Mouse (Mus musculus) splenic B cell, adult 2 months (primary cell): ENCODE results near the gene Spindoc.

Experiments used
- DNase-seq: peaks from one replicate; pipeline ENCODE4 v3.0.0-alpha.2; 2011; ENCODE audit warnings: low read depth, low spot score
- H3K27me3 ChIP-seq: 2 replicates; pipeline ENCODE4 v1.6.1; 2012; ENCODE audit warnings: mild to moderate bottlenecking, low read length, moderate library complexity, mixed read lengths; ENCODE audit not compliant: control insufficient read depth, poor library complexity, insufficient read depth, severe bottlenecking
- H3K36me3 ChIP-seq: 2 replicates; pipeline ENCODE4 v1.6.1; 2012; ENCODE audit warnings: mild to moderate bottlenecking, low read length, moderate library complexity, mixed read lengths; ENCODE audit not compliant: control insufficient read depth, poor library complexity, insufficient read depth, severe bottlenecking

The Spindoc gene

DNA sequence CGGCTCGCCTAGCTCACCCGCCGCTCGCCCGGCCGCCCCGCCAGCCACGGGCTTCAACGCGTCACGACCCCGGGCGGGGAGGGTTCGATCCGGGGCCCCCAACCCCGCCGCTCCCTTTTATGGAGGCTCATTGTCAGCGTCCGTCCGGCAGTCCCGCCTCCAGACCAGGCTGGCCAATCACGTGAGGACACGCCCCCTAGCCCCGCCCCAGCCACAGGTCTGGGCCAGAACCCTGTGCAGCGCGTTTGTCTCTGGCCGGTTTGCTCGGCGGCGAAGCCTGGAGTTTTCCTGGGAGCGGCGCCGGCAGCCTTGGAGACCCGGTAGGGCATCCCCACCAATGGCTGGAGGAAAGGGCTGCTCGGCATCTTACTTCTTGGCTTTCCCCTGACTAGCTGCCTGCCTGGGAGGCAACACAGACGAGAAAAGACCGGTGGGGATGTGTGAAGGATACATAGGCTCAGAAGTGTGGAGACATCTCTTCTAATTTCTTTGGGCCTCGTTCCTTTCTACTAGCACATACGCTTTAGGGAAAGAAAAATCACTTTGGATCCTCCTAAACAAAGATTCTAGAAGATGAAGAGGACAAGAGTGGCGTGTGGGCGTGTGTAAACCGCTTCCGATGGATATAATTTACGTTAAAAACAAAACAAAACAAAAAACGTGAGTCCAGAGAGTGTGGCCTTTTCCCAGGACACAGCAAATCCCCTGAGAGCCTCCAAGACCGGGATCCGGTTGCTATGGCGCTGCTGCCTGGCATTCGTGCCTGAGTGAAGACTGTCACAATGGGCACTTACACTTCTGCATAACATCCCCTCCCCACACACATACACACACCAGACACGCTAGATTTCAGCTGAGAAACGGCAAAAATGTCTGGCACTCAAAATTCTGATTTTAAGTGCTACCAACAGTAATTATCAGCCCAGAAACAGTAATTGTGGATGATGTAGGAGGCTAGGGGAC lies at the start of gene Spindoc:
Gene Spindoc, minus strand, starts transcription at position 92 of the 963 bp plus-strand sequence.
- no peaks in the 10 kb centered on the region for H3K36me3 ChIP-seq
- DNase-seq, result peak; percentile 94
- no peaks in the 10 kb centered on the region for H3K27me3 ChIP-seq

DNA sequence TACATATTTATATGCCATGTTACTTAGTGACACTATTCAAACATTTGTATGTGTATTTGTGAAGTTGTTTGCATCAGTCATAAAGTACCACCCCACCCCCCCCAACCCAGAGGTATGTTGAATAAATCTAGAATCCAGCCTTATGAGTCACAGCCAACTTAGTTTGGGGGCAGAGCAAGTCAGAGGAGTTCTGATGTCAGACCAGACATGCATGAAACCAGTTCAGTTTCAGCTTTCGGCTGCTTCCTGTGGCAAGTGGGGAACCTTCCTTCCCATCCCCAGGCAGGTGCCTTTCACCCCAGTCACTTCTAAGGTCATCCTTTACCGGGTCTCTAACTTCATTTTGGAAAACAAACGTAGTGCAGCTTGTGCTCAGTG lies 42.6 kb upstream of the Spindoc start:
- no peak for DNase-seq
- H3K27me3 ChIP-seq, result no peaks in the 10 kb centered on the region
- H3K36me3 ChIP-seq, result peaks cover 9% of the 10 kb centered on the region; the same call in 1 of the 2 replicates

DNA sequence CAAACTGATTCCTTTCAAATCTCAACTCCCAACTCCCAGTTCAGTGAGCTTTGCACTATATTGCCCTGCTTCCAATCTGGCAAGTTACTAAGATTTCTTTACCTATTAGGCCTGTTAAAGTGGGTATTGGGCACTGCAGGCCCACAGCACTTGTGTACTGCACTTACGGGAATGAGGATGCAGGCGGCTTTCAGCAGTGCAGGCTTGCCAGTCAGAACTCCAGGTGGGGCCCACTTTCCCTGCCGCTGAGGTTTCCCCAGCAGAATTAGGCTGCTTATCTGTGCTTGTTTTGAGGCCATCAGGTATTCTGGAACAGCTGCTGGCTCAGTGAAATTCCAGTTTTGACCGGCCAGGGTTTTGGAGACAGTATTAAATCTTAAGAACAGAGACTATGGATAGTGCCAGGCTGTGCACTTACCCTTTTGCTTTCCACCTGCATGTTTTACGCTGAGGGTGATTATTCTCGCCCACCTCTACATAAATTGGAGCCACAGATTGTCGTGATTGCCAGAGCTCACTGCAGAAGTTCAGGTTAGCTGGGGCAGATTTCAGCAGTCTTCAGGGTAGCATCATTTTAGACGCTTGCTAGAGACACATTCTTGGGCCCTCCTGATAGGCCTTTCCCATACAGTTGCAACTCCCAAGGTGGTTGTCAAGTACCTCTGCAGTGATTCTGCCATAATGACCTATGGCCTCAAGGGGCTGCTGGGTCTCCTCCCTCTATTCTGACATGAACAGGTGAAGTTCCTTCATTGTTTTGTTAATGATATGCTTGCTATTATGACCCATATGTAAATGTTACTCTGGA lies 42.0 kb upstream of the Spindoc start:
- Histone ChIP-seq H3K36me3 (peaks cover 6% of the 10 kb centered on the region; the same call in 1 of the 2 replicates), H3K27me3 (no peaks in the 10 kb centered on the region)
- no peak for DNase-seq

DNA sequence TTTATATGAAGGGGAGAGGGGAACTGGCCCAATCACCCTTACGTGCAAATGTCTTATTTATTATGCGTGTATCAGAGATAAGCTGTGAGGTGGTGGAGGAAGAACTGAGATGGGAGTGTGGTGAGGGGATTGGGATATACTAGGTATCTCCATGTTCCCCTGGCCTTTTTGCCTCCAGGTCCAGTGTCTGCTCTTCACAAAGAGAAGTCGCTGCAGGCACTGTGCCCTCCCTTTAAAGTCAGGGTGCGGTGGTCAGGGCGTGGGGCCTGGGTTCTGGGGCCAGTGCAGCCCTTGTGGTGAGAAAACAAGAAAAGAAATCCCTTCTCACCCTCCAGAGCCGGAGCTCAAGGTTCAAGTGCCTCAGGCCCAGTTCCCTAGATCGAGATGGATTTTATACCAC lies 41.3 kb upstream of the Spindoc start:
- Histone ChIP-seq H3K36me3 (peaks cover 6% of the 10 kb centered on the region; the same call in 1 of the 2 replicates), H3K27me3 (no peaks in the 10 kb centered on the region)
- no peak for DNase-seq

DNA sequence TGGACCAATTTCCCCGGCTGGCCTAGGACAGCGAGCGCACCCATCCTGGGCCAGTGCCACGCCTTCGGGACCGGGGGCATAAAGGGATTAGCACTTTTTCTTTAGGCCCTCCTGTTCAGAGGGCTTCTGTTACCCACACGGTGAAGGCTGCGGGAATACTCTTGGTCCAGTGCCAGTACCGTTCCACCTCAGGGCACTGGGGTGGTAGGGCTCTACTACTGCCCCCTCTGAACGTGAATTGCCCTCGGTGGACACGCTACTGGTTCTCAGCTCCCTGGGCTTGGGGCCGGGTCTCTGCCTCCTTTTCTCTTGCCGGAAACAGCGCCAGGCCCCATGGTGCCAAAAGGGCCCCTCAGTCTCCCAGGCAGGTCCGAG lies 40.8 kb upstream of the Spindoc start:
- Histone ChIP-seq H3K27me3 (no peaks in the 10 kb centered on the region), H3K36me3 (peaks cover 6% of the 10 kb centered on the region; the same call in 1 of the 2 replicates)
- DNase-seq, result no peak

DNA sequence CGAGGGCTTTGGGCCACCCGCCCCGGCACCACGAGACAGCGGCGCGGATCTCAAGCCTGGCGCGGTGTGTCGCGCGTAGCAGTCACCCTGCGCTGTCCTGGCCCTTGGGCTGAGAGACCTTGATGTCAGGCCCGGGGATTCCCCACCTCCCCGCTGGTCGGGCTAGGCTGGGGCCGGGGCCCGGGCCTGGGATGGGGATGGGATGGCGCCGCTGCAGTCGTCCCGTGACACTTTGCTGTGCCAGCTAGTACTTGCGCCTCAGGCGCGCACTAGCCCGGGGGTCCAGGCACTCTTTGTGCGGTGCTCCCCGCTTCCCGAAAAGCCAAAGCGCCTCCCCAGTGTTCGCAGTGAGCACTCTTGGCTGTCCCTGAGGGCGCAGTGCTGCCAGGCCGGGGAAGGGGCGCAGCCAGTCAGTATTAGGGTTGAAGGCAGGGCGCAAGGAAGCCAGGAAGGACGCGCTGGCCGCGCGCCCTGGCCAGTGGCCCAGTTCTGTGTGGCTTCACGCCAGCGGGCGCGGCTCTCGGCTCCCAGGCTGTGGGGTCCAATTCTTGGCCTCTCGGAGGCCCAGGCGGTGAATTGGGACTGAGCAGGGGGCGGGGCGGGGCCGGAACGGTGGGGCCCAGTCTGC lies 40.3 kb upstream of the Spindoc start:
- DNase-seq, result no peak
- Histone ChIP-seq H3K36me3 (0 out of 2 replicates have a peak, but pooled peaks cover 6% of the 10 kb centered on the region), H3K27me3 (no peaks in the 10 kb centered on the region)

DNA sequence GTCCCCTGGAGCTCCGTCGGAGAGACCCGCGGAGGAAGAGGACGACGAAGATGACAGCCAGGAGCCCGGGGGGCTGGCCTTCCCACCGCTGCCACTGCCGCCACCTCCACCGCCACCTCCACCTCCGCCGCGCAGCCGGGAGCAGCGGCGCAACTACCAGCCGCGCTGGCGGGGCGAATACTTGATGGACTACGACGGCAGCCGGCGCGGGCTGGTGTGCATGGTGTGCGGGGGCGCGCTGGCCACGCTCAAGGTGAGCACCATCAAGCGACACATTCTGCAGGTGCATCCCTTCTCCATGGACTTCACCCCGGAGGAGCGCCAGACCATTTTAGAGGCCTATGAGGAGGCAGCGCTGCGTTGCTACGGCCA lies 39.8 kb upstream of the Spindoc start:
- no peak for DNase-seq
- Histone ChIP-seq H3K27me3 (no peaks in the 10 kb centered on the region), H3K36me3 (0 out of 2 replicates have a peak, but pooled peaks cover 6% of the 10 kb centered on the region)

DNA sequence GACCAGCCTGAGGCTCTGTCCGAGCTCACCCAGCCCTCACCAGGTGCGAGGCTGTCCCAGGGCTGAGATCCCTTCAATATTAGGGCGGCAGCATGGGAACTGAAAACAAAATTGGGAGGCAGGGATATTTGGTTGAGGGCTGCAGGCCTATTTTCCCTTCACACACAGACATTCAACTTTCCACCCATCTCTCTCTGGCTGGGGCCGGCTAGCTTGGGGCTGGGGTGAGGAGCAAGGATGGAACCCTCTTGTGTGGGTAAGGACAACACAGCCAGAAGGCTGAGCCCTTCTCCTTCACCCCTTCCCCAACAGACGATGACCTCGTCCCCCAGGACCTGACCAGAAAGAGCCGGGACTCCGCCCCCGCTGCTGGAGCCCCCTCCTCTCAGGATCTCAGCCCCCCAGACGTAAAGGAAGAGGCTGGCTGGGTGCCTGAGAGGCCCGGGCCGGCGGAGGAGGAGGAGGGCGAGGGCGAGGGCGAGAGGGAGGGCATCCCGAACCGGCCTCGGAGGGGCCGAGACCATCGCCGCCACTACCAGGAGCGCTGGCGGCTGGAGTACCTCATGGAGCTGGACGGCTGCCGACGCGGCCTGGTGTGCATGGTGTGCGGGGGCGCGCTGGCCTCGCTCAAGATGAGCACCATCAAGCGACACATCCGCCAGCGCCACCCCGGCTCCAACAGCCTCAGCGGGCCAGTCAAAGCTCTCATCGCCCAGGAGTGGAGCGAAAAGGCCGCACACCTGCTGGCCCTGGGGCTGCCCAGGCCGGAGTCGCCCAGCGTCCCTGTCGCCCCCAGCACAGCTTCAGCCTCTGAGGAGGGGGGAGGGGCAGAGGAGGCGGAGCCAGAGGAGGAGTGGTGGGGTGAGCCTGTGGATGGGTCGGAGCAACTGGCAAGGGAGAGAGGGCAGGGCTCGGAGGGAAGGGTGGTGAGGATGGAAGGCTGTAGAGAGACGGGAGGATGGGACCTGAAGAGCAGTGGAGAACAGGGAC lies 39.1 kb upstream of the Spindoc start:
- no peak for DNase-seq
- Histone ChIP-seq H3K27me3 (no peaks in the 10 kb centered on the region; the same call in 1 of the 2 replicates), H3K36me3 (0 out of 2 replicates have a peak, but pooled peaks cover 6% of the 10 kb centered on the region)

DNA sequence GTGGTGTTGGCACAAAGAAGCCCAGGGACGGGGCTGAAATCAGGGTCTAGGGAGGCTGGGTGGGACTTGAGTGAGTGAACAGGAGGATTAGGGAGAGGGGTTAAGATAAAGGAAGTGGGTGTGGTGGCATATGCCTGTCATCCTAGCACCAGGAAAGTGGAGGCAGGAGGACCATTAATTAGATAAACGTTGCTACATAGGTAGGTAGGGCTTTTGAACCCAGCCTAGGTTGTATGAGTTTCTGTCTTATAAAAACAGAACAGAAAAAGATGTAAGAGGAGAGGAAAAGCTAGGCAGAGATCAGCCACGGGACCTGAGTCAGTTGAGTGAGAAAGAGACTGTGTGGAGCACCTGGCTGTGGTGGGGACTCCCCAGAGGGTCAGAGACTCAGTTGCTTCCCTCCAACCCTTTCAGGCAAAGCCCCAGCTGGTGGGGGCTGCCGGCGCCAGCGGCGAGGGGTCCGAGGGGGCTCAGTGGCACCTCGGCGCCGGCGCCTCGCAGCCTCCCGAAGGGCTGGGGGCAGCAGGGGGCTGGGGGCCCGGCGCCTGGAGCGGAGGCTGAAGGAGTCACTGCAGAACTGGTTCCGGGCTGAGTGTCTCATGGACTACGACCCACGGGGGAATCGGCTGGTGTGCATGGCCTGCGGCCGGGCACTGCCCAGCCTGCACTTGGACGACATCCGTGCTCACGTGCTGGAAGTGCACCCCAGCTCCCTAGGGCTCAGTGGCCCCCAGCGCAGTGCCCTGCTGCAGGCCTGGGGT lies 38.2 kb upstream of the Spindoc start:
- DNase-seq, result no peak
- Histone ChIP-seq H3K36me3 (0 out of 2 replicates have a peak, but pooled peaks cover 3% of the 10 kb centered on the region), H3K27me3 (no peaks in the 10 kb centered on the region; the same call in 1 of the 2 replicates)

DNA sequence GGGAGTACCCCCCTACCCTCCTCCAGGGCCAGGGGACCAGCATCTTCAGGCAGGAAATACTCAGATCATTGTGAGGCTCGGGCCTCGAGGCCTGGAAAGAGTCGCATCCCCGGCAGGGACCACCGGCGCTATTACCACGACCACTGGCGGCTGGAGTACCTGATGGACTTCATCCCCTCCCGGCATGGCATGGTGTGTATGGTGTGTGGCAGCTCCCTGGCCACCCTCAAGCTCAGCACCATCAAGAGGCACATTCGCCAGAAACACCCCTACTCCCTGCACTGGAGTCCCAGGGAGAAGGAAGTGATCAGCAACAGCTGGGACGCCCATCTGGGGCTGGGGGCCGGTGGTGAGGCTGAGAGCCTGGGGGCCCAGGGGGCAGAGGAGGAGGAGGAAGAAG lies 37.3 kb upstream of the Spindoc start:
- DNase-seq, result no peak
- H3K27me3 ChIP-seq, result no peaks in the 10 kb centered on the region; the same call in 1 of the 2 replicates
- H3K36me3 ChIP-seq, result 0 out of 2 replicates have a peak, but pooled peaks cover 3% of the 10 kb centered on the region

DNA sequence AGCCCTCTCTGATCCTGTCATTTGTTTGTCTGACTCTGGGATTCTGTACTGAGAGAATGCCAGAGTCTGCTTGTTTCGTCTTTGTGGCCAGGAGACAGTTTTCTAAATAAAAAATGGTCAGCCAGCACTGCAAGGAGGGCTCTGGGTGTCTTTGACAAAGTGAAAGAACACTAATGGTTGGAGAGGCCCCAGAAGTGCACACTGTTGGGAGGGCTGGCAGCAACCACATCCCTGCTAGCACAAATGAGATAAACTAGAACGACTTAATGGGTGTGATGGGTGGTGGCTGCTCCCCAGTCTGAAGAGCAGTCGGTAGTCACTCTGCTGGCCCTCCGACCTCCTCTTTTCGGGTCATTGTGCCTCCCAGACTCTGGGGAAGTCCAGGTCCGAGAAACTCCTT lies 36.3 kb upstream of the Spindoc start:
- Histone ChIP-seq H3K36me3 (0 out of 2 replicates have a peak, but pooled peaks cover 2% of the 10 kb centered on the region), H3K27me3 (no peaks in the 10 kb centered on the region; the same call in 1 of the 2 replicates)
- no peak for DNase-seq

DNA sequence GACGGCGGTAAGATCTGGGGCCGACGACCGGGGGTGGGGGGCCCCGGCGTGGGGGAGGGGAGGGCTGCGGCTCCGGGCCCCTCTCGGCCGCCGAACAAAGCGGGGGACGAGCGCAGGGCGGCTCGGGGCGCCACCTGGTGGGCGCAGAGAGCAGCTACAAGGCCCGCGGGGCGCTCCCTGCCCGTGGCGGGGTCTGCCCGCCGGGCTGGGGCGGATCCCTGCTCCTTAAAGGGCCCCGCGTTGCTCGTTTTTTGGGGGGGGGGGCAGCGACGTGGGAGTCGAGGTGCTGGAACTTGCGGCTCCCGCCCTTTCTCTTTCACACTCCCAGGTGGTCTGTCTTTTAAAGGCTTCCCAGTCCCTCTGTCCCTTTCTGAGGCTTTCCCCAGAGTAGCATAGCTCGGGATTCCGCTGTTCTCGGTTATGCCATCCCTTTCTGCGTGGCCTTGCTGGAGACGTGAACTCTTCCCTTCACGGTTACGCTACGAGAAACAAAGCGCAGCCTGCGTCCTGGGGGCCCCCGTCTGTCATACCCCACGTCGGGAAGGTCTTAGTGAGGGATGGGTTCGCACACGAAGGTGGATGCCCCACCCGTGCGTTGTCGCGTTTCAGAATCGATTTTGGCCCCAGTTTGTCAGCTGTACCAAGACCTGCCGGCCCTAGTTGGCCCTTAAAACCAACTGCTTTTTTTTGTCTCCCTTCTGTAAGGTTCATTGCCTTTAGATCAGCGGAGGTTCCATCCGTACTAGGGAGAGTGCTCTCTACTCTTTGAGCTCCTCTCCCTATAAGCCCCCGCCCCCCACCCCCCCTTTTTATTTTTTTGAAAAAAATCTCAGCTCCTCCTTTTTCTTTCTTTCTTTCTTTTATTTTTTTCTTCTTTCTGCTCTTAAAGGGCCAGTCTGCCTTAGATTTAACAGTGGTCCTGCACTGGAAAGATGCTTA lies 35.4 kb upstream of the Spindoc start:
- no peaks in the 10 kb centered on the region; the same call in 1 of the 2 replicates for H3K27me3 ChIP-seq
- peak; percentile 82 for DNase-seq
- 0 out of 2 replicates have a peak, but pooled peaks cover under 1% of the 10 kb centered on the region for H3K36me3 ChIP-seq
